Mouse (Mus musculus): Measurements from ENCODE around the gene Pigu.
A peak's percentile ranks its signal among the peaks of the same experiment; 100 is the strongest.

Gene Pigu

DNA sequence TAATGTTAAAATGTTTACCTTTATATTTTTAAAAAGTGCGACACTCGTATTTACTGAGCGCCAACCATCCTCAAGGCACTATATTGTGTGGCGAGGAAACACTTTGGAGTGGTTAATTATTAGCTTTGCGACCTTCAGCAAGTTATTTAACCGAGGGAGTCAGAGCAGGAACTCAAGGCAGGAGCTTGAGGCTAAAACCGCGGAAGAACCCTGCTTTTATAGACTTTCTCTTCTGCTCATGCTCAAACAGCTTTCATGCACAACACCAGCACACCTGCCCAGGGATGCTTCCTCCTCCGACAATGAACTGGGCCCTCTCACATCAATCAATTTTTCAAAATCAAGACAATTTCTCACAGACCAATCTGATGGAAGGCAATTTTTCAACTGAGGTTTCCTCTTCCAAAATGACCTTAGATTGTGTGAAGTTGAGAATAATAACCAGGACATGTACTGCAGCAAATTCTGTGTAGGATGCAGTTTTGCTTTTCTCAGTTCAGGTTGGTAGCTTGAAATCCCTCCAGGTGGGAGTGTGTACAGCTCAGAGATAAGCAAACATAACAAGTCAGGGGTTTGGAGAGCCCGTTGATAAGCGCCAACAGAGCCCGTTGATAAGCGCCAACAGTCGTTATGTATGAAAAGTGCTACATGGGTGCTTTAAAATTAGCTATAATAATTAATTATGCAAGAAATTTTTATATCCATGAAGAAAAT, 613 bp upstream of the Pigu start:
- peak; percentile 11 to 13 for DNase-seq

DNA sequence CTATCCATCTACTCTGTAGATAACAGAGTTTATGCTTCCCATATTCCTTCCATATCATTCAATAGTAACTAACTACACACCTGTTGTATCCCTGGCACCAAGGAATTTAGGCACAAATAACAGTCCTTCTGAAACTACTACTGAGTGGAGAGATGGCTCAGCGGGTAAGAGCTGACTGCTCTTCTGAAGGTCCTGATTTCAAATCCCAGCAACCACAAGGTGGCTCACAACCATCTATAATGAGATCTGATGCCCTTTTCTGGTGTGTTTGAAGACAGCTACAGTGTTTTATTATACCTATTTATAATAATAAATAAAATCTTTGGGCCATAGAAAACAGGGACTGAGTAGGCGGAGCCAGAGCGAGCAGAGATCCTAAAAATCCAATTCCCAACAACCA, 2.8 kb downstream of the Pigu start:
- DNase-seq, result no peak

DNA sequence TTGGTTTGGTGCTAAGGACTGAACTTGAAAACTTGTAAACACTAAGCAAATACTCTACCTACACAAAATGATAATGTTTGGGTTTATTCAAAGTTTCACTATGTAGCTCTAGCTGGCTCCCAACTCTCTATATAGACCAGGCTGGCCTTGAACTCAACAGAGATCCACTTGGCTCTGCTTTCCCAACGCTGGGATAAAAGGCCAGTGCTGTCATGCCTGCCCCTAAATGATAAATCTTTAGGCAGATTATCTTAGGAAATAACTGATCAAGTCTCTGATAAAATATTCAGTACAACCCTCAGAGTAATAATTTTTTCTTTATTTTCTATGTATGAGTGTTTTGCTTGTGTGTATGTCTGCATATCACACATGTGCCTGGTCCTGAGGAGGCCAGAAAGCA, 10.6 kb downstream of the Pigu start:
- no peak for DNase-seq

DNA sequence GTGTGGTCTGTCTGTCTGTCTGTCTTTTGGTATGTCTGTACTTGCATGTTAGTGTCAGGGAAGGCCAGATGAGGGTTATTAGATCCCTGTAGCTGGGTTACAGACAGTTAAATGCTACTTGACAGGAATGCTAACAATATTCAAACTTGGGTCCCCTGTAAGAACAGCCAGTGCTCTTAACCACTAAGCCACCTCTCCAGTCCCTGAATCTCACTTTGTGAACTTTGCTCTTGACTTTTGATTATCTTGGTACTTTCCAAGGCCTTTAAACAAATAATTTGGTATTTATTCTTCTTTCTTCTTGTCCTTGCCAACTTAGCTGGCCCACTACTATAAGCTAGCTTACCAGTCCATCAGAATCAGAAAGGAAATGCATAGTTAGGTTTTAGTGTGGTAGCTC, 17.1 kb downstream of the Pigu start:
- no peak for DNase-seq

DNA sequence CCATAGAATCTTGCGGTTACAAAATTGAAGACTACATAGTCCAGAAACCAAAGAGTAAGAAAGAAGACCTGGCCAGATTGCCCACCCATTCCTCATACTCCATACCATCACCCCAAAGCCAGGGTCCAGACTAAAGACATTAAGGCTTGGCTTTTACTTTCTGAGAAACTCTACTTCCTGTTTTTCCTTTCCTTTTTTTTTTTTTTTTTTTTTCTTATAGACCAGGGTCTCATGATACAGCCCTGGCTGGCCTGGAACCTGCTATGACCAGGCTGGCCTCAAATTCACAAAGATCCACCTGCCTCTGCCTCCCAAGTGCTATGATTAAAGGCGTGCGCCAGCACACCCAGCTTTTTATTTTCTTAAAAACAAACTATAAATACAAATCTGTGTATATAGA, 21.0 kb downstream of the Pigu start:
- no peak for DNase-seq

DNA sequence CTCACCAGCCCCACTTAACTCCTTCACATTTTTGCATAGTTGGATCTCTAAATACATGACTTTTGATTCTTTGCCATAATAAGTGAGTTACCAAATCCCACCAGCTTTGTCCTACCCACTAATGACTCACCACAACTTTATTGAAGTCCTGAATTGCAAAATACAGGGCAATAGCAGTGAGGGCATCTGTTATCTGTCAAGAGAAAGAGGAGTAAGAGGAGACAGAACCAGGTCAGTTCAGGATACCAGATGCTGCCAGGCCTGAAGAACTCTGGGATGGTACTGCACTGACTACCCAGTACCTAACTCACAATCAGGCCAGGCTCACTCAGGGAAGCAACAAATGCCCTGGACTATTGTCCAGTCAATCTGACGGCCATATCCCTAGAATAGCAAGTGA, 22.0 kb downstream of the Pigu start:
- no peak for DNase-seq

DNA sequence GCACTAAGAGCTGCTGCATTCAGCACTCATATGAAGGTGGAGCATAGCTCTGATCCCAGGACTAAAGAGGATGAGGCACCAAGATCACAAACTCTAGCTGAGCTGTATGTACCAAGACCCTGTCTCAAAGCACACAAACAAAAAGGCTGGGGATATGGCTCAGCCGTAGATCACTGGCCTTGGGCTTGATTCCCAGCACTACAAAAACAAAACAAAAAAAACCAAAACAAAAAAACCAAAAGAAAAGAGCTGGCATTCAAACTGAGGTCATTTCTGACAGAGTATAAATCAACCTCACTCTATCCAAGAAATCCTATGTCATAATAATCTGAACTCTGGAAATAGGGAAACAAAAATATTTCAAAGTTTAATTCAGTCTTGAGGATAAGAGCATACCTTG, 23.8 kb downstream of the Pigu start:
- DNase-seq, result no peak

DNA sequence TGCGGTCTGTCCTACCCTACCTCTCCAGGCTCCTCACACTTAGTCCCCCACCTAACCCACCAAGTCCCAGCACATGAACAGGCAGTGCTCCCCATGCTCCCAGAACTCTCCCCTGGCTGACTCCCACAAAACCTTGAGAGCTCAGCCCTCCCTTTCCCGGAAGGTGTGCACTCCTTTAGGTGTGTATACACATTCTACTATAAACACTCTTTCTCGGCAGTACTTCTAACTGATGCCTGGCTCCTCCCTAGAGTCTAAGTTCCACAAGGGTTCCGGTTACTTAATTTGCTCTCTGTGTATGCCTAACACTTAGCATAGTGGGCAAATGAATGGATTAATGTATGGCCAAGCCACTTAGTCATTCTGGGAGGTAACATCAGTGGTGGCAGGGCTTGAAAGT, 25.9 kb downstream of the Pigu start:
- no peak for DNase-seq

DNA sequence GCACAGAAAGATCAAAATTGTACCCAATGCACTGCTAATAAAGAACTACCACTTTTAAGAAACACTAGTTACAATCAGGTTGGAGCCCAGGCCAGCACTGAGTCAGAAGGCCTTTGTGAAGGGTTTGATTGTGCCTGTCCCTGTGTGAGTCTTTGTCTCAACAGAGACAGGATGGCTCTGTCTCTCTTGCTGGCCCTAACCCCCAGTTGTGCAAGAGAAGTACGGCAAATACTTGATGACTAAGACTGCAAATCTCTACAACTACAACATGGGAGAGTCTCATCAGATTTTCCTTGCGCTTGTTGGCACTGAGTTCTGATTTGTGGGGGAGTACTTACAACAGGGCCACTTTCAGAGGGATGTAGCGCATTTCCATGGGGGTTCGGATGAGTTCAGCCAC, 26.4 kb downstream of the Pigu start:
- no peak for DNase-seq

DNA sequence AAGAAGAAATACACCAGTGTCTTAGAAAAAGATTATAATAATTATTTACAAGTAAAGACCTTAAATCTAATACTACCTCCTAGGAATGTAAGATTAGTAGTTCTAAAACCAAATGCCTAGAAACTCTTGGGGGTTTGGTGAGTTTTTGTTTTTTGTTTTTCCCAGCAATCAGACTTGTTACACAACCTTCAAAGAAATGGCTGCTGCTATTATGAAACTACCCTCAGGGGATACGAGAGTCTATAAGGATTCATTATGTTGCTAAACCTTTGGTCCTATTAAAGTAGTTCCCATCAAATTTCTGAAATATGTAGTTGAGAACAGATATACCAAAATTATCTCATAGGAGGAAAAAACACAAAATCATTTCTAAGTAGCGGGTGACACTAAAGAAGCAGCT, 27.5 kb downstream of the Pigu start:
- no peak for DNase-seq

DNA sequence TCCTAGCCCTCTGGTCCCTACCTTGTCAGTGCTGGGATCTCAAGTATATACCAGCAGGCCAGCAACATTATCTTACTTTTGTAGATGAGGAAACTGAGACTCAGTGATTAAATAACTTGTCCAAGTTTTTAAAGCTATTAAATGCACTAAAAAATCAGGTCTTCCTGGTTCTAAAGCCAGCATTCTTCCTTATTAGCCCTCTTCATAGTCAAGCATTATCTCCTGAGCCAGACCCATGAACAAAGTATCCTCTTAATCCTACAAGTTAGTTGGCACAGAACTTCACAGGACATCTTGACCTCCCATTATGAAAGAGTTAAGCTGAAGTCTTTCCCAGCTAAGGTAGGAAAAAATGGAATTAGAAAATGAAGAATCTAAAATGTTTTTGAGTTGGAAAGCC, 28.3 kb downstream of the Pigu start:
- DNase-seq, result no peak

DNA sequence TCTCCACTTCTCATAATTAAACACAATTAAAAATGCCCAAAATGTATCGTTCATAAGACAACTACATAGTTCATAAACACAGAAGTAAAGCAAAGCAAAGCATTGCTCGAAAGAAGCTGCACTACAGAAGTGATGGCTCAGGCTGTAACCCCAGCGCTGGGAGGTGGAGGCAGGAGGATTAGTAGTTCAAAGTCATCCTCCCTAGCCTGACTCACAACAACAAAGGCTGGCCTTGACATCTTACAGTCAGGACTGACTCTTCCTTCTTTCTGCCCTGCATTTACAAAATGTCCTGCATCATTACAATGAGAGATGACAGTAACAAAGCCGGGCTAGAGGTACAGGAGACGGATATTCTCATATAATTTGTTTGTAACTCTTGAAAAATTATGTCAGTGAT, 29.3 kb downstream of the Pigu start:
- no peak for DNase-seq

DNA sequence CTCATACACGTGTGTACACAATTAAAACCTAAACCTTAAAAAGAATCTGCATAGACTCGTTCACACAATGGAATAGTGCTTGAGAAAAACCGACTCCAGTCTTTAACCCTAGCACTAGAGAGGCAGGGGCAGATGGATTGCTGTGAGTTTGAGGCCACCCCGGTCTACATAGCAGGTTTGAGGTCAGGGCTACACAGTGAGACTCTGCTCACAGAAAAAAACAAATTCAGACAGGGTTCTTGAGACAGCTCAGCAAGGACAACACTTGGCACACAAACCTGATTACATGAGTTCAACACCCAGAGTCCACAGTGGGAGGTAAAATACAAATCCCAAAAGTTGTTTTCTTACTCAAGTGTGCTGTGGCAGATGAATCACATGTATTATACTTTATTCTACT, 31.2 kb downstream of the Pigu start:
- no peak for DNase-seq

DNA sequence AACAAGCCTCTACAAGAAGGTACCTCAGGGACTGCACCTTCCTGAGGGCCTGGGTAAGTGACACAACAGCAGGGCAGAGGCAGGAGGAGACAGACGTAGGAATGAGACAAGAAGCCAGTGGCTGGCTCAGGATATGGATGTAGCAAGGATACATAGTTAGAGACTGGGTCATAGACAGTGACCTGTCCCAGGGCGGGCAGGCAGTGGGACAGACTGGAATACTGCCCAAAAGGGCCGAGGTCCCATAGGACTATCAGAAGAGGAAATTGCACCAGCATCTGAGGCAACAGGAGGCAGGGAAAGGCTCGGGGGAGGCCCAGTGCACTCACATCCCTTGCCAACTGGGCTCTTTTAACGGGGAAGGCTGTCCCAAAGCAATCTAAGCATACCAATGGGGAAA, 36.6 kb downstream of the Pigu start:
- no peak for DNase-seq

DNA sequence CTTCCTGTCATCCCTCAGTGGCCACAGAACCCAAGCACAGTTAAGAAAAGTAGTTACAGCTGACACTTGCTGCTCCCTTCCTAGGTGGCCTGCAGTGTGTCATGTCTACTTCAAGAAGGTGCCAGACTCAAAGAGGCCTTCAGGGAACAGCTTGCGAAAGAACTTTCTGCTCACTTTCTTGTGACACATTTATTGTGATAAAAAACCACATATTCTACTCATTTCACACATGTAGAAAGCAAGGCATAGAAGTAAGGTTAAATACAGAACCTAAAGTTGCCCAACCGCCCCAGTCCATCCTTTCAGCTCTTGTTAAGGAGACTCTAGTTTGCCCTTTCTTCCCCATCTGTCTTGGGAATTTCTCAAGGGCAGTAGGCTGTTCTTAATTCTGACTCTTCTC, 38.6 kb downstream of the Pigu start:
- DNase-seq, result no peak

DNA sequence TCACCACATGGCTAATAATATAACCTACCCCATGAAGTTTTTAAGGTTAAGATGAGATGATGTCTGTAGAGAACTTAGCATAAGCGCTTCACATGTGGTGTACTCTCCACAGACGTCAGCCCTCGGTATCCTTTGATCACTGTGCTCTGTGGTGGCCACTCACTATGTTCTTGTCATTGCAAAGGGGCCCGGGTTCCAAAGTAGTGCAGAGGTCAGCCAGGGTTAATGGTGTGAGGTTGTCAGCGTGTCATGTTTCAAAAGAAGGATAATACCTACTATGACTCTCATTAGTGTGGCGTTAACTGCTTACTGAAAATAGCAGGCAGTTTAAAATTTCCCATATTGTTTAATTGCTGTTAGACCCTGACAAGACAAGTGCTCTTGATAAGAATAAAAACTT, 43.6 kb downstream of the Pigu start:
- DNase-seq, result no peak

DNA sequence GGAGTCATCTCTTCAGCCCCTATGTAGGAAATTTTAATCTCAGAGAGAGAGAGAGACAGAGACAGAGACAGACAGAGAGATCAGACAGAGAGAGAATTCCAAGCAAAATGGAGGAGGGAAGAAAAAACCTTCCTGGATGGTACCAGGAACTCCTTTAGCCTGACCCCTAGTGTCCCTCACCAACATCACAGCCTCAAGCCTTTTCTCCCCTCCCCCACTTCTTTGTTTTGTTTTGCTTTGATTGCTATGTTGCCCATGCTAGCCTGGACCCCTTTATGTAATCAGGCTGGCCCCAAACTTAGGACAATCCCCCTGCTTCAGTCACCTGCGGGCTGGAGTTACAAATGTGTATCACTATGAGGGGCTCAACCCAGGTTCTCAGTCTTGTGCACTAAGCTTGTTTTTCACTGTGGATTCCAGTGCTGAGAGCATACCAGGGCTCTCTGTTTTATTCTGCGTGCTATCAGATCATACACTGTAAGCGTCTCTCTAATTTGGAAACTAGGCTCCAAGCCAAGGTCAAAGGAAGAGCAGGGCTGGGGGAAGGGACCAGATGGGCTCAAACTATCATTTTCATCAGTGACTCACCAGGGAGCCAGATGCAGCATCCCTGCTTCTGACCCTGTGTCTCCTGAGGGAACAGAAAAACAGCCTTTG, 48.2 kb downstream of the Pigu start:
- DNase-seq, result peak in 1 of 2 experiments; percentile 9

DNA sequence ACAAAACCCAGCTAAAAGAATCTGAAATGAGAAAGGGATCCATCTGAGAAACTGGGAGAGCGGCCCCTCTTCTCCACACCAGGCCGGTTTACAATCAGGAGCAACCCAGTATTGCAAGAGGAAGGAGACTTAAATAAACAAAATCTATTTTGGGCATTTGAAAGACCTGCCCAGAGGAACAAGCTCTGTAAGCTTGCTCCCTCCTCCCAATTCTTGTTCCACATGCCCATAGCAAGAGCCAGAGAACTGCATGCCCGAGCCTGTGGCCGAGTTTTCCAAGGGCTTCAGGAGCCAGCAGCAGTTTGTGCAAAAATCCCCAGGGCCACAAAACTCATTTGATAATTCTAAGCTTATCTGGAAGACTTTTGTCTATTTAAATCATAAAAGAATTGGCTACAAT, 57.7 kb downstream of the Pigu start:
- DNase-seq, result no peak

DNA sequence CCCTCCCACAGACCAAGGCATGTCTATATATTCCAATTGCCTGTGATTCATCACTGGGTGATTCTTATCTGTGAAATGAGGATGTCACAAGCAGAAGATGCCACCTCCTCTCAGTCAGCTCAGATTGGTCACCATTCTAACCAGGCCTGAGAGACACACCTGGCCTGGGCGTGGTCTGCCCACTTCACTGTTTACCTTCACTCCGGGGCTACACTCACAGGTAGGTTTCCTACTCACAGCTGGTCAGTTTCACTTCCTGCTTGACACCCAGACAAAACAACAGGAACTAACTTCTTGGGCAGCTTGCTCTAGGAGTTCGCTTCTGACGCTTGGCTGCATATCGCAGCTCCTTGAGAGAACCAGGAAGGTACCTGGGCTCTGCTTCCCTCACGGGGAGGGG, 61.8 kb downstream of the Pigu start:
- DNase-seq, result peak; percentile 53 to 60

DNA sequence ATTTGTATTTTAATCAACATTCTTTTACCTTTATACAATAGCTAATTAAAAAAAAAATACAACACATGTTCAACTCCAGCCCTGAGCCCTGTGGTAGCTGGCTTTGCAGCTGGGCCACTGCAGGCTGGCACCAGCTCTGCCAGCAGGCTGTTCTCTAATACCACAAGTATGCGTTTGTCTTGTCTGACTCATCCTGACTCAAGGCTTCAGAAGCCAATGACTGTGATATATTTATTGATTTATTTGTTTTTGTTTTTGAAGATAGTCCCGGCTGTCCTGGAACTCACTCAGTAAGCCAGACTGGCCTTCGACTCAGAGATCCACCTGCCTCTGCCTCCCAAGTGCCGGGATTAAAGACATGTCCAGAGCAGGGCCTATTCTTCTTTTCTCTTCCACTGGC, 63.3 kb downstream of the Pigu start:
- no peak for DNase-seq

DNA sequence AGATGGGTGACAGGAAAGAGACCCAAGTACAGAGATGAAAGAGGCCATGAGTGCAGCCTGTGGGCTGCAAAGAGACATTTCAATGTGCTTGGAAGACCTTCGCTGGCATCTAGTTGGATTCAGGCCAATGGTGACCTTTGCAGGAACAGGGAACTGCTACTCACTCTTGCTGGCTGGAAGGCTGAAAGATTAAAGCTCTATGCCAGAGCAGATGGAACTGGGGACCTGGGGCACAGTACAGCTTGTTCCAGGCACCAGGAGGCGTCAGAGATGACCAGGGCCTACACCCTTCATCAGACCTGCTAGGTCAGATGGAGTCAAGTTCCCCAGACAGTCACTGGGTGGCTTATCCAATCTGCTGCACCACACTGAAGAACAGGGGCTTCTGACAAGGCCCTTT, 63.8 kb downstream of the Pigu start:
- no peak for DNase-seq

DNA sequence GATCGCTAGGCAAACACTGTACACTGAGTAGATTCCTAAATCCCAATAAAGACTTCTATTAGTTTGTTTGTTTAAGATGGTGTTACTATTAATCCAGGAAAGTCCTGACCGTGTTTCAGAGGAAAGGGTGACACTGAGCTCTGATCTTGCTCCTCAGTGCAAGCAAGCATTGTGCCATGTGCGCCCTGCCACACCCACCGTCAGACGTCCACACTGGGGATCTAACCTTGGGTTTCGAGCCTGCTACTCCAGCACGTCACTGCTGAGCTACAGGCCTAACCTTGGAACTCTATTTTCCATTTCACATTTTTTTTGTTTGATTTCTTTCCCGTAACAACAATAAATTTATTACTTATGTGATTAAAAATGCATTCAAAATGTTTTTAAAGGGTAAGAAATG, 67.2 kb downstream of the Pigu start:
- no peak for DNase-seq

DNA sequence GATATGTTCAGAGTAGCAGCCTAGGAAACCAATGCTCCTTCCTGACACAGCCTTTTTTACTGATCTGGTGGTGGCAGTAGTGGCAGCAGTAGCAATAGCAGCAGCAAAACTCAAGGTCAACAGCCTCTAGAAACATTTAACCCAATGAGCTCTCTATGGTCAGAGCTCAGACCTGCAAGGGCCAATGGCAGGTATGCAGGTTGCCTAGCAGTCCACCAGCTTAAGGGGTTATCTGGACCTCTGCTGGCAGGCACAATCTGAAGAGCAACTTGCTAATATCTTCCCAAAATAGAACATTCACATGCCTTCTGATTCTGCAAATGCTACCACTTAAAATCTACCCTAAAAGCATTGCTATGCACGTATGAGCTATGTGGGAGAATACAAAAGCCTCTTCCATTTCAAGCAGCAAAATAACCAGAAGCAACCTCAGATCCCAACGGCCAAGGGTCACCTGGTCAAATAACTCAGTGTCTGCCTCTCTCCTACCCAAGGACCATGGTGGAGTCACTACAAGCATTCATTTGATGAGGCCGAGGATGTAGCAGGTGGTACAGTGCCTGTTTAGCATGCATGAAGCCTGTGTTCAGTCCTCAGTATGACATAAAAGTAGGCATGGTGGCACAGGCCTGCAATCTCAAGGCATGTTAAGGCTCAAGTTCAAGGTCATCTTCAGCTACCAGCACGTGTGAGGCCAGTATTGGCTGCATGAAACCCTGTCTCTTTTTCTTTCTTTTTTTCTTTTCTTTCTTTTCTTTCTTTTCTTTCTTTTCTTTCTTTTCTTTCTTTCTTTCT, 69.6 kb downstream of the Pigu start:
- DNase-seq, result no peak

DNA sequence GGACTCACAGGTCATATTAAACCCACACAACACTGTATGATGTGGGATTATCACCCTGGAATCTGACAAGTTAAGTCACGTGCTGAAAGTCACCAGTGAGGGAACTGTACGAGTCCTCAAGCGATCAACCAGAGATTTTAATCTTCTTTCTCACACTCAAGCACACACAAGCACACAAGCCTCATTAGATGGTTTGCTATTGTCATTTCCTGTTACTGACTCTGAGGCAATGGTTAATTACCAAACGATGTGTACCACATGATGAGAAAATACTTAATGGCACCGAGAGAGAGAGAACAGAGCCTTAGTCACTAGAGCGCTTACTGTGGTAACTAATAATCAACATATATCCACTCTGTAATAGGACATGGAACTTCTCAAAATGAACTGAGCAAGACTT, 71.5 kb downstream of the Pigu start:
- no peak for DNase-seq
